Mouse (Mus musculus) limb, embryonic 13.5 days (tissue): ENCODE measurements around the gene Ergic2. TPM values are rescaled to one million over a fixed set of nuclear protein-coding genes. Genes with fewer than 3 reads are reported as not detected.

Source experiments
- polyA plus RNA-seq: library from polyadenylated mRNA; unstranded; fragments of >200 nt; fragmentation: Nextera tagmentation; extraction: Ambion mirVana; gene quantifications from 2 replicates; pipeline ENCODE4 v1.2.1, GENCODE M21; 2015

Gene Ergic2
- polyA plus RNA-seq, 1 experiment from 2014 or later: 229 TPM

Other genes with a start within 250 kb of the Ergic2 start
- gene Far2, start 165.1 kb downstream of the Ergic2 start, polyA plus RNA-seq: 2.5 and 2.8 TPM in 2 replicates
- gene Tmtc1, start 232.0 kb upstream of the Ergic2 start, polyA plus RNA-seq: 1.1 and 1.2 TPM in 2 replicates